Mouse (Mus musculus): ENCODE measurements around the gene Cmtm6. TPM values are rescaled to one million over a fixed set of nuclear protein-coding genes. Genes with fewer than 3 reads are reported as not detected.

Gene Cmtm6
- polyA plus RNA-seq (2012; rRNA removed): 22.0 and 23.0 TPM in 2 replicates

DNA sequence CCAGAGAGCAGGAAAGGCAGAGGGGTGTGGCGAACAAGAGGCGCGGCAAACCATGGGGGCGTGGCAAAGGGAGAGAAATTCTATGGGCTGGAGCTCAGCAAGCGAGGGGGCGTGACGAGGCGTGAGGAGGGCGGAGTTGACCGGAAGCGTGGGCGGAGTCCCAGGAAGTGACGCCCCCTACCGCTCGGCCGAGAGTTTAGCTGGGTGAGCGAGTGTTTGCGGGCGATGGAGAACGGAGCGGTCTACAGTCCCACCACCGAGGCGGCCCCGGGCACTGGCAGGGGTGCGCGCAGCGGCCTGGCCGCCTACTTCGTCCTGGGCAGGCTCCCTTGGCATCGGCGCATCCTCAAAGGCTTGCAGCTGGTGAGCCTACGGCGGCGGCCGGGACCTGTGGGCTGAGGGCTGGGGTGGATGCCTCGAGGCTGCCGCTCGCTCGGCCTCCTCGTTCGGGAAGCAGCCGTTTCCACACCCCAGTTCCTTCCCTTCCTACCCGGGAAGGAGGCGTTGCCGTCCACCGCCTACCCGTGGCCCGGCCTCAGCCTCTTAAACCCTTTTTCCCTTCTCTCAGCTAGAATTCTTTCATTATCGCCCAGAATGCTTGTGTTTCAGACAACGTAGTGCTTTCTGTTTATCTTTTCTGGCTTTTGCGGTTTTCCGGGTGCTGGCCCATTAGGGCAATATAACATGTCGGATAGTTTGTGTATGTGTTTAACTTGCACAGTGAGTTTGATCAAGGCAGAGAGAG lies at the start of gene Cmtm6:
TSS of gene Cmtm6 (plus strand) at position 106 of the 745 bp plus-strand sequence.

DNA sequence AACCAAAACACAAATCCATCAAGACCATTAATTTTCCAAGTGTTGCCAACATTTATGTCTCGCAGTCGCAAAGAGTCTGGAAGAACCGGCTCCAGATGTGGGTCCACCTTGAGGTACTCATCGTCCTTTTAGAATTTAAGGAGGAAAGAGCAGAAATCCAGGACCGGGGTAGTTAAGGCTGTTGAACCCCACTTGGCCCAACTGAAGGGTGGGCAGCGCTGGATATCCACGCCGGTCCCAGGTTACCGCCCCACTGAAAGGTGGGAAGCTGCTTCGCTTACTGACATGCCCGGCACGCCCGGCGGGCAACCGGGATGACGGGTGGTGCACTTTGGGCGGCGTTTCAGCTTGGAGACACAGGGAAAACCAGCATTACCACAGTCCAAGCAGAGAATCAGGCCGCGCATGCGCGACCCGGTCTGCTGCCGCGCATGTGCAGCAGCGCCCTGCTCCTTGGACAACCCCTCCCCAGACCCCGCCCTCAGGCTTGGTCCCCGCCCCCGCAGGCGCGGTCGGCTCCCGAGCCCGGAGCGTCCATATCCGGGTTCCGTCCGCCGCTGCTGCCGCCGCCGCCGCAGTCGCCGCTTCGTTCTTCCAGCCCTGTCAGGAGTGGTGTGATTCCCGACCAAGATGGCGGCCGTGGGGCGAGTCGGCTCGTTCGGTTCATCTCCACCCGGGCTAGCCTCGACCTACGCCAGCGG lies 42.5 kb upstream of the Cmtm6 start, which contains the start of gene Dync1li1:
TSS of gene Dync1li1 (plus strand) at position 539 of the 701 bp plus-strand sequence.

DNA sequence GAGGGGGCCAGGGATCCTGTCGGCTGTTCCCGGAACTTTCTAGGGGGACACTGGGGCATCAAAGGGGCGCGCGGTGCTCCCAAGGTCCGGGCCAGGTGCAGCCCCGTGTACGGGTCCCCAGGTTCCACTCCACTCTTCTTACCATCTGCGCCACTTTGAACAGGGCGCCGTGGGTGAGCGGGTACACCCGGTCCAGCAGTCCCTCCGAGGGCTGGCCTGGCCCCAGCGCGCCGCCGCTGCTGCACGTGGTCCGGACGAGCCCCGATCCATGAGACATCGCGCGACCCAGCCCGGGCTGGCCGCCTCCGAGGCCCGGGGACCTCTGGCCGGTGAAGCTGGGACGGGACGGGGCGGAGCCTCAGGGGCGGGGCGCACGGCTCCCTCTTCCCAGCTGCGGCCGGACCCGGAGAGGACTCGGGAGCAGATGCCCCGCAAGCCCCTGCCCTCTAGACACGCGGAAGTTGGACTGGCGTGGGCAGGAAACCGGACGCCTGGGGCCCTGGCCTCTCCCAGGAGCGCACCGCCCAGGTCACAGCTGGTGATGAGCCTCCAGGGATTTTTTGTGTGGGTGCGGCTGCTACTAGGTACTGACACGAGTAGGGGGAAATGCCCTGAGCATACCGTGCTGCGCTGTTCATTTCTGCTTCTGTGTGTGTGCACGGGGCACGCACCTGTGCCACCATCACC lies 50.8 kb downstream of the Cmtm6 start, which contains the start of gene Cmtm7:
TSS of gene Cmtm7 (minus strand) at position 331 of the 687 bp plus-strand sequence.

Other genes starting within 250 kb of the Cmtm6 start
- 0.02 TPM in 1 of 2 replicates, not detected in the other for gene Ccr4, start 226.2 kb upstream of the Cmtm6 start, polyA plus RNA-seq (2012; rRNA removed)
- not detected in 2 replicates for gene C130032M10Rik, start 215.4 kb upstream of the Cmtm6 start, polyA plus RNA-seq (2012; rRNA removed)
- gene Trim71, start 166.7 kb upstream of the Cmtm6 start, polyA plus RNA-seq (2012; rRNA removed): 0.11 and 0.20 TPM in 2 replicates
- gene Cnot10, start 90.9 kb upstream of the Cmtm6 start, polyA plus RNA-seq (2012; rRNA removed): 18.3 and 19.5 TPM in 2 replicates
- 9.3 and 9.4 TPM in 2 replicates for gene Dync1li1, start 42.3 kb upstream of the Cmtm6 start, polyA plus RNA-seq (2012; rRNA removed)
- 54.8 and 57.0 TPM in 2 replicates for gene Cmtm7, start 50.7 kb downstream of the Cmtm6 start, polyA plus RNA-seq (2012; rRNA removed)
- gene Cmtm8, start 113.0 kb downstream of the Cmtm6 start, polyA plus RNA-seq (2012; rRNA removed): 61.0 and 62.6 TPM in 2 replicates
- 7.7 and 8.3 TPM in 2 replicates for gene Gpd1l, start 202.9 kb downstream of the Cmtm6 start, polyA plus RNA-seq (2012; rRNA removed)
- gene Osbpl10, start 247.5 kb downstream of the Cmtm6 start, polyA plus RNA-seq (2012; rRNA removed): 0.26 and 0.41 TPM in 2 replicates